Mouse (Mus musculus): ENCODE results near the gene Rnf212b.
A peak's percentile ranks its signal among the peaks of the same experiment; 100 is the strongest.

GRCm38 (mm10) chr14:54900383-54900782, 86.4 kb downstream of the Rnf212b start:
- peak; percentile 58; the same call in 1 of the 2 replicates for TF ChIP-seq CTCF (IDR thresholded peaks at IDR 0.05; ENCODE audit: borderline replicate concordance, insufficient read depth, low read depth, low read length)
- no peak for TF ChIP-seq POLR2A (IDR thresholded peaks at IDR 0.05; ENCODE audit: borderline replicate concordance, insufficient read depth, low read length)
